Mouse (Mus musculus): ENCODE measurements around the gene Cars. TPM values are rescaled to one million over a fixed set of nuclear protein-coding genes. Genes with fewer than 3 reads are reported as not detected.
A peak's percentile ranks its signal among the peaks of the same experiment; 100 is the strongest.

The Cars gene
- total and polyA plus RNA-seq, 3 experiments = 40.8 to 73.5 TPM; not detected in 1

DNA sequence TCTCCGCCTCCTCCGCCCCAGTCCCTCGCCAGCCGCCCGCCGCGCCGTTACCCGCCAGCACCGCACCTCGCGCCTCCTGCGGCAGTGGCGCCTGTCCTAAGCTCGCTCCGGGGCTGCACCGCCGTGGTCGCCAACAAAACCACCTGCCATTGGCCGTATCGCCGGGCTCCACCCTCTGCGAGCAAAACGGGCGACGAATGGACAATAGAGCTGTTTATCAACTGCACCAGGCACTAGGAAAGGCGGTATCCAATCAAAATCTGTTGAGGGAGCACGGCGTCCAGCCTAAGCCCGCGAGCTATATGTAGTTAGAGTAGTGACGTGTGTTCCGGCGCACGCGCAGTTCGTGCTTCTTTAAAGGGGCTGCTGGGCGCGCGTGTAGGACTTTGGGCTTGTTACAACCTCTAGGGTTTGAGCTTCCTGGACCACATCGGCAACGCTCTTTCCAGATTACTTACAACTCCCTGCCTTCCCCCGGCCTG lies 50.9 kb downstream of the Cars start, which contains the start of gene Nap1l4 (continued):
- TF ChIP-seq MXI1 (IDR thresholded peaks at IDR 0.05; ENCODE audit: low read depth, low read length) (peak; percentile 93), USF1 (IDR thresholded peaks at IDR 0.05; ENCODE audit: low read depth, low read length) (peak; percentile 51), ETS1 (IDR thresholded peaks at IDR 0.05; ENCODE audit: low read depth, low read length) (0 out of 2 replicates have a peak, but pooled peaks have one; percentile 19), MYB (IDR thresholded peaks at IDR 0.05; ENCODE audit: low read depth, low read length) (no peak), ZKSCAN1 (IDR thresholded peaks at IDR 0.05; ENCODE audit: low read depth, low read length) (no peak), CTCF (IDR thresholded peaks at IDR 0.05 in 2 of 3, conservative IDR thresholded peaks at IDR 0.05 in 1 of 3; ENCODE audit: control insufficient read depth in 1 of 3, insufficient read depth in 1 of 3, low read depth in 2 of 3, low read length in 3 of 3, poor library complexity in 1 of 3, severe bottlenecking in 1 of 3) (no peak), RAD21 (IDR thresholded peaks at IDR 0.05; ENCODE audit: low read depth, low read length) (no peak)

DNA sequence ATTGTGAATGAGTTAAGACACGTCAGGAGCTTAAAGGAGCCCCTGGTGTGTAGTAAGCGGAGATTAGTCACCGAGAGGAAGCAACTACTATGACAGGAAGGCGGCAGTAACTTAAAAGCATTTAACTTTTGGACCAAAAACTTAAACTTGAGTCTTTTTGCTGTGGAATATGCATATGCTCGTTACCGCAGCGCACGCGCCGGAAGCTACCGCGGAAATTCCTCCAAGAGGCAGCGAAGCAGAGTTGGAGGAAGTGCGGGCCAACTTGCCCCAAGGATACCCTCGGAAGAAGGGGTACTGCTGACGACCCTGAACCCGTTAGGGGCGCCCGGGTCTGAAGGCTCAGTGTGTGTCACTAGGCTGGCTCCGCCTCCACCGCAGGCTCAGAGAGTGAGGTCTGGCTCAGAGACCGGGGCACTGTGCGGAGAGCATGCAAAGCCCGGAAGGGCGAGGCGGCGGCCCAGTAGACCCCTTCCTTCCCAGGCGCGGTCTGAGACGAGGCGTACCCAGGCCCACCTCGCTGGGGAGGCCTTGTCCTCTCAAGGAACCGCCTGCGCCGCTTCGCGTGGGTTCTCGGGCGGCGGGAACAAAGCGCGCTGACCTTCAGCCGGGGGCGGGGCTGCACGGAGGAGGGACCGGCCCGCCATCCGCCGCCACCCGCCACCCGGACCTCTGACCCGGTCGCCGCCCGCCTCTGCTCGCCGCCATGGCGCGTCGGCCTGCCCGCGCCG lies 51.5 kb downstream of the Cars start:
- peak; percentile 76 for DNase-seq (ENCODE audit: low read depth, low spot score)

DNA sequence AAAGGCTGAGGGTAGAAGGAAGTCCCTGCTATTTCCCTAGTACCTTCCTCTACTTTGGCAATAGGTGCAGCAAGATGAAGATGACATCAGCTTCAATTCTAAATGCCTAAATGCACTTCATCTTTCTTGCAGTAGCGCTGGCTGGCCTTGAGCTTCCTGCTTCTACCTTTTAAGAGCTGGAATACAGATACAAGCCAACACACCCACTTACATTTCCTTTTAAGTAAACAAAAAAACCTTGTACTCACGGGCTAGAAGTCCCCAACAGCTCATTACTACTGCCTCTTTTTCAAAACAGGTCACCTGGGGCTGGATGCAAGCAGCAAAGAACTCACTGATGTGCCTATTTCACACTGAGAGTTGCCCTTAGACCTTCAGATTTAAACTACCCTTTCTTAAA lies 53.3 kb downstream of the Cars start:
- Histone ChIP-seq H3K9ac (ENCODE audit: control insufficient read depth, low read depth, low read length, poor library complexity, severe bottlenecking) (peak overlapping the region; percentile 28; the same call in 1 of the 2 replicates), H3K9me3 (replicated peaks; ENCODE audit: insufficient read depth, low read length) (no peaks in the 10 kb centered on the region), H3K27me3 (ENCODE audit: control insufficient read depth in 1 of 2, insufficient read depth in 2 of 2, low read length in 2 of 2) (no peaks in the 10 kb centered on the region), H3K4me1 (ENCODE audit: control insufficient read depth in 1 of 2, insufficient read depth in 2 of 2, low read length in 2 of 2) (peaks cover 11 to 24% of the 10 kb centered on the region in 2 experiments), H3K27ac (ENCODE audit: control insufficient read depth, low read depth, low read length) (no peak overlapping the region), H3K36me3 (ENCODE audit: control insufficient read depth in 1 of 2, insufficient read depth in 2 of 2, low read length in 2 of 2) (peaks cover 3 to 56% of the 10 kb centered on the region in 2 experiments; a peak in 3 of 4 replicates), H3K79me2 (ENCODE audit: control insufficient read depth, insufficient read depth, low read length, poor library complexity) (peaks cover 69% of the 10 kb centered on the region), H3K4me3 (ENCODE audit: control insufficient read depth in 1 of 2, insufficient read depth in 1 of 2, low read depth in 2 of 2, low read length in 2 of 2) (no peak overlapping the region; a peak in 1 of 4 replicates)
- no peak for DNase-seq (ENCODE audit: low read depth, low spot score)
- TF ChIP-seq HCFC1 (IDR thresholded peaks at IDR 0.05; ENCODE audit: low read depth, low read length) (no peak), TBP (IDR thresholded peaks at IDR 0.05; ENCODE audit: low read depth, low read length) (no peak), SIN3A (IDR thresholded peaks at IDR 0.05; ENCODE audit: low read length) (no peak), ELF1 (IDR thresholded peaks at IDR 0.05; ENCODE audit: low read depth, low read length) (no peak), CTCF (IDR thresholded peaks at IDR 0.05 in 2 of 3, conservative IDR thresholded peaks at IDR 0.05 in 1 of 3; ENCODE audit: control insufficient read depth in 1 of 3, insufficient read depth in 1 of 3, low read depth in 2 of 3, low read length in 3 of 3, poor library complexity in 1 of 3, severe bottlenecking in 1 of 3) (no peak), ETS1 (IDR thresholded peaks at IDR 0.05; ENCODE audit: low read depth, low read length) (no peak), GATA1 (IDR thresholded peaks at IDR 0.05; ENCODE audit: low read depth, low read length) (no peak), ZNF384 (IDR thresholded peaks at IDR 0.05; ENCODE audit: low read depth, low read length) (no peak), POLR2AphosphoS5 (IDR thresholded peaks at IDR 0.05; ENCODE audit: borderline replicate concordance, low read depth, low read length) (no peak), TCF12 (IDR thresholded peaks at IDR 0.05; ENCODE audit: low read depth, low read length) (no peak)

More for the DNA sequence above, 51.5 kb downstream of the Cars start:
- 0 out of 2 replicates have a peak, but pooled peaks have one; percentile 13 for TF ChIP-seq CHD1 (IDR thresholded peaks at IDR 0.05; ENCODE audit: low read depth, low read length)
- peak; percentile 56; the same call in 1 of the 2 replicates for TF ChIP-seq NRF1 (IDR thresholded peaks at IDR 0.05; ENCODE audit: insufficient read depth, low read depth, low read length, poor library complexity, severe bottlenecking)
- TF ChIP-seq MYB (IDR thresholded peaks at IDR 0.05; ENCODE audit: low read depth, low read length) = no peak
- TF ChIP-seq MYC (IDR thresholded peaks at IDR 0.05; ENCODE audit: low read depth, low read length) = no peak
- TF ChIP-seq SMC3 (IDR thresholded peaks at IDR 0.05; ENCODE audit: low read depth, low read length) = no peak
- TF ChIP-seq RCOR1 (IDR thresholded peaks at IDR 0.05; ENCODE audit: low read depth, low read length) = no peak
- 0 out of 2 replicates have a peak, but pooled peaks have one; percentile 28 for TF ChIP-seq TBP (IDR thresholded peaks at IDR 0.05; ENCODE audit: low read depth, low read length)
- TF ChIP-seq POLR2AphosphoS2 (IDR thresholded peaks at IDR 0.05; ENCODE audit: low read length) = no peak
- TF ChIP-seq USF2 (IDR thresholded peaks at IDR 0.05; ENCODE audit: borderline replicate concordance in 1 of 2, insufficient read depth in 1 of 2, low read depth in 1 of 2, low read length in 2 of 2) = no peak
- TF ChIP-seq MXI1 (IDR thresholded peaks at IDR 0.05; ENCODE audit: low read depth, low read length) = peak; percentile 59
- no peak for TF ChIP-seq POLR2AphosphoS5 (IDR thresholded peaks at IDR 0.05; ENCODE audit: borderline replicate concordance, low read depth, low read length)
- H3K9me3 ChIP-seq (replicated peaks; ENCODE audit: insufficient read depth, low read length) = no peaks in the 10 kb centered on the region
- H3K9ac ChIP-seq (ENCODE audit: control insufficient read depth, low read depth, low read length, poor library complexity, severe bottlenecking) = peak overlapping the region; percentile 100
- H3K4me1 ChIP-seq (ENCODE audit: control insufficient read depth in 1 of 2, insufficient read depth in 2 of 2, low read length in 2 of 2) = peaks cover 5 to 17% of the 10 kb centered on the region in 2 experiments; a peak in 3 of 4 replicates
- peak overlapping the region; percentile 94 for H3K27ac ChIP-seq (ENCODE audit: control insufficient read depth, low read depth, low read length)
- H3K36me3 ChIP-seq (ENCODE audit: control insufficient read depth in 1 of 2, insufficient read depth in 2 of 2, low read length in 2 of 2) = peaks cover 0 to 41% of the 10 kb centered on the region in 2 experiments; a peak in 2 of 4 replicates
- H3K79me2 ChIP-seq (ENCODE audit: control insufficient read depth, insufficient read depth, low read length, poor library complexity) = peaks cover 51% of the 10 kb centered on the region
- peak overlapping the region; percentile 55 to 100 for H3K4me3 ChIP-seq (ENCODE audit: control insufficient read depth in 1 of 2, insufficient read depth in 1 of 2, low read depth in 2 of 2, low read length in 2 of 2)
- no peaks in the 10 kb centered on the region for H3K27me3 ChIP-seq (ENCODE audit: control insufficient read depth in 1 of 2, insufficient read depth in 2 of 2, low read length in 2 of 2)
